In genomic region chr7:29364052-29364451, GRCm38 (mm10) we compare ENCODE assay signal across 9 mouse cellular contexts.
A peak's percentile ranks its signal among the peaks of the same experiment; 100 is the strongest.
DNase-seq lines count a peak whose midpoint lies in the region; ATAC-seq and TF ChIP-seq lines count a peak whose summit lies in the region.
"Had no signal": no experiment of that assay in that cellular context is flagged by ENCODE, and none has a peak within 500 bp of the region (broad histone marks: within the 10 kb centered on the region; RNA-seq: fewer than 3 reads in every experiment).

No protein-coding gene starts in this region.

- WGBS in intestine, embryonic 15.5 days = 41% methylated on average over 4 of the region's 4 CpGs

- H3K4me1 ChIP-seq in cortical plate, adult 2 months (ENCODE audit: control insufficient read depth, insufficient read depth, low read length) = peaks cover 2% of the 10 kb centered on the region
- H3K4me1 ChIP-seq in intestine, embryonic 15.5 days (replicated peaks) = no peaks in the 10 kb centered on the region
- H3K4me1 ChIP-seq: stomach, embryonic 15.5 days had no signal

- H3K9ac ChIP-seq in intestine, embryonic 15.5 days = no peak overlapping the region
- H3K9ac ChIP-seq: stomach, embryonic 15.5 days had no signal

- peaks cover 19% of the 10 kb centered on the region for H3K36me3 ChIP-seq in intestine, embryonic 15.5 days

- TF ChIP-seq POLR2A in cortical plate, adult 2 months (IDR thresholded peaks at IDR 0.05; ENCODE audit: extremely low read depth, insufficient read depth, low read length) = no peak

- peak; percentile 55 for ATAC-seq in intestine, embryonic 15.5 days
- no peak; the same call in 1 of the 2 replicates for ATAC-seq in erythroblast, adult 5-6 weeks (replicated peaks; ENCODE audit: low FRiP score, poor library complexity, severe bottlenecking)

- peak; percentile 63 for DNase-seq in layer of hippocampus, adult 11-12 months (ENCODE audit: low spot score)
- DNase-seq in layer of hippocampus, adult 9-11 months = no peak
- peak; percentile 21 for DNase-seq in adipocyte (ENCODE audit: low spot score)
- DNase-seq in lung, postnatal 36 days = peak; percentile 28
- peak; percentile 79 for DNase-seq in testis, postnatal 10 days (ENCODE audit: low spot score)

- no peak overlapping the region for H3K4me2 ChIP-seq in intestine, embryonic 15.5 days (replicated peaks)
- H3K4me2 ChIP-seq: stomach, embryonic 15.5 days had no signal

- H3K27ac ChIP-seq in cortical plate, adult 2 months (ENCODE audit: insufficient read depth, low read length) = no peak overlapping the region
- no peak overlapping the region for H3K27ac ChIP-seq in intestine, embryonic 15.5 days
- H3K27ac ChIP-seq: stomach, embryonic 15.5 days had no signal

- H3K9me3 ChIP-seq in intestine, embryonic 15.5 days = no peaks in the 10 kb centered on the region
- H3K9me3 ChIP-seq: stomach, embryonic 15.5 days had no signal

- TF ChIP-seq CTCF in cortical plate, adult 2 months (IDR thresholded peaks at IDR 0.05; ENCODE audit: extremely low read depth, insufficient read depth, low read length) = peak; percentile 82

- no peak overlapping the region for H3K4me3 ChIP-seq in cortical plate, adult 2 months (ENCODE audit: insufficient read depth, low read length)
- H3K4me3 ChIP-seq in intestine, embryonic 15.5 days (replicated peaks) = no peak overlapping the region
- H3K4me3 ChIP-seq: stomach, embryonic 15.5 days had no signal

- no peaks in the 10 kb centered on the region for H3K27me3 ChIP-seq in intestine, embryonic 15.5 days (replicated peaks)
- H3K27me3 ChIP-seq: stomach, embryonic 15.5 days had no signal
